25 mouse cellular contexts compared by ENCODE assay signal in genomic region chr3:52325006-52325405, GRCm38 (mm10). TPM values are rescaled to one million over a fixed set of nuclear protein-coding genes. Genes with fewer than 3 reads are reported as not detected.
DNase-seq lines count a peak whose midpoint lies in the region; ATAC-seq and TF ChIP-seq lines count a peak whose summit lies in the region.
"Had no signal": no experiment of that assay in that cellular context is flagged by ENCODE, and none has a peak within 500 bp of the region (broad histone marks: within the 10 kb centered on the region; RNA-seq: fewer than 3 reads in every experiment).

No protein-coding gene starts in this region.

- no peak for TF ChIP-seq POLR2A in ES-Bruce4 (IDR thresholded peaks at IDR 0.05; ENCODE audit: insufficient read depth, low read length)

- H3K27me3 ChIP-seq in lung, embryonic 16.5 days (ENCODE audit: control insufficient read depth, insufficient read depth, low read depth, low read length) = no peaks in the 10 kb centered on the region
- H3K27me3 ChIP-seq in ES-Bruce4 (ENCODE audit: control insufficient read depth, insufficient read depth, low read length, poor library complexity, severe bottlenecking) = no peaks in the 10 kb centered on the region
- no peaks in the 10 kb centered on the region for H3K27me3 ChIP-seq in intestine, embryonic 15.5 days (replicated peaks)
- H3K27me3 ChIP-seq: embryonic facial prominence, embryonic 12.5 days; embryonic facial prominence, embryonic 15.5 days; forebrain, embryonic 12.5 days; heart, embryonic 13.5 days had no signal

- H3K36me3 ChIP-seq in lung, embryonic 16.5 days (ENCODE audit: control insufficient read depth, insufficient read depth, low read length) = no peaks in the 10 kb centered on the region
- H3K36me3 ChIP-seq in ES-Bruce4 (ENCODE audit: control insufficient read depth, insufficient read depth, low read length, poor library complexity, severe bottlenecking) = no peaks in the 10 kb centered on the region
- no peaks in the 10 kb centered on the region for H3K36me3 ChIP-seq in intestine, embryonic 15.5 days
- H3K36me3 ChIP-seq: embryonic facial prominence, embryonic 12.5 days; embryonic facial prominence, embryonic 15.5 days; forebrain, embryonic 12.5 days; heart, embryonic 10.5 days; heart, embryonic 13.5 days had no signal

- H3K4me2 ChIP-seq in lung, embryonic 16.5 days (ENCODE audit: low read depth, low read length) = no peak overlapping the region
- H3K4me2 ChIP-seq in intestine, embryonic 15.5 days (replicated peaks) = no peak overlapping the region
- H3K4me2 ChIP-seq: embryonic facial prominence, embryonic 12.5 days; embryonic facial prominence, embryonic 15.5 days; forebrain, embryonic 12.5 days; heart, embryonic 13.5 days; hindbrain, embryonic 14.5 days had no signal

- WGBS in lung, embryonic 16.5 days = 96% methylated on average over 5 of the region's 5 CpGs
- 94% methylated on average over 5 of the region's 5 CpGs for WGBS in intestine, embryonic 15.5 days

- no peak overlapping the region for H3K27ac ChIP-seq in lung, embryonic 16.5 days (ENCODE audit: low read length)
- no peak overlapping the region for H3K27ac ChIP-seq in ES-Bruce4 (ENCODE audit: insufficient read depth, low read length)
- no peak overlapping the region for H3K27ac ChIP-seq in intestine, embryonic 15.5 days
- H3K27ac ChIP-seq: embryonic facial prominence, embryonic 12.5 days; embryonic facial prominence, embryonic 15.5 days; forebrain, embryonic 12.5 days; heart, adult 2 months; heart, embryonic 10.5 days; heart, embryonic 13.5 days; hindbrain, embryonic 14.5 days; hindbrain, postnatal 0 days had no signal

- TF ChIP-seq CTCF in ES-Bruce4 (IDR thresholded peaks at IDR 0.05; ENCODE audit: low read depth, low read length) = no peak

- 0 out of 2 replicates have a peak, but pooled peaks have one; percentile 11 for ATAC-seq in lung, embryonic 16.5 days (ENCODE audit: low read depth)
- no peak for ATAC-seq in inflammation-experienced regulatory T-cells, adult 6 months
- ATAC-seq in intestine, embryonic 15.5 days = no peak
- ATAC-seq: CD4-positive, CD25-positive, alpha-beta regulatory T cell, adult 4 months; forebrain, embryonic 16.5 days; hindbrain, postnatal 0 days had no signal

- TF ChIP-seq EP300 in ES-Bruce4 (IDR thresholded peaks at IDR 0.05; ENCODE audit: insufficient read depth, low read depth, low read length) = 0 out of 2 replicates have a peak, but pooled peaks have one; percentile 27

- no peaks in the 10 kb centered on the region for H3K9me3 ChIP-seq in lung, embryonic 16.5 days (ENCODE audit: control insufficient read depth, low read length)
- no peaks in the 10 kb centered on the region for H3K9me3 ChIP-seq in ES-Bruce4 (replicated peaks; ENCODE audit: control insufficient read depth, insufficient read depth, low read length, poor library complexity, severe bottlenecking)
- no peaks in the 10 kb centered on the region for H3K9me3 ChIP-seq in intestine, embryonic 15.5 days
- H3K9me3 ChIP-seq: embryonic facial prominence, embryonic 12.5 days; embryonic facial prominence, embryonic 15.5 days; forebrain, embryonic 12.5 days; heart, embryonic 10.5 days; heart, embryonic 13.5 days had no signal

- no peak overlapping the region for H3K4me3 ChIP-seq in lung, embryonic 16.5 days (ENCODE audit: low read length)
- no peak overlapping the region for H3K4me3 ChIP-seq in ES-Bruce4 (ENCODE audit: low read depth, low read length)
- H3K4me3 ChIP-seq in intestine, embryonic 15.5 days (replicated peaks) = no peak overlapping the region
- H3K4me3 ChIP-seq: embryonic facial prominence, embryonic 12.5 days; embryonic facial prominence, embryonic 15.5 days; forebrain, embryonic 12.5 days; heart, adult 2 months; heart, embryonic 10.5 days; heart, embryonic 13.5 days had no signal

- no peak for DNase-seq in lung, postnatal 10 days
- peak; percentile 76 for DNase-seq in R1 (ENCODE audit: low read depth, low spot score)
- DNase-seq: adrenal gland, postnatal 10 days; adrenal gland, postnatal 36 days; cerebellum, adult 2 months; cerebellum, adult 9-11 months; cerebellum, postnatal 25 days; gastrocnemius, postnatal 10 days; gastrocnemius, postnatal 36 days; heart, adult 2 months; heart, postnatal 14 days; heart, postnatal 4 days had no signal

- peaks cover 17% of the 10 kb centered on the region for H3K4me1 ChIP-seq in lung, embryonic 16.5 days (replicated peaks; ENCODE audit: control insufficient read depth, insufficient read depth, low read length)
- peaks cover 4% of the 10 kb centered on the region for H3K4me1 ChIP-seq in ES-Bruce4 (ENCODE audit: control insufficient read depth, insufficient read depth, low read length)
- H3K4me1 ChIP-seq in intestine, embryonic 15.5 days (replicated peaks) = peaks cover 9% of the 10 kb centered on the region

- no peak overlapping the region for H3K9ac ChIP-seq in lung, embryonic 16.5 days (ENCODE audit: low read length)
- no peak overlapping the region for H3K9ac ChIP-seq in ES-Bruce4 (ENCODE audit: low read depth, poor library complexity, severe bottlenecking)
- H3K9ac ChIP-seq in intestine, embryonic 15.5 days = no peak overlapping the region
- H3K9ac ChIP-seq: embryonic facial prominence, embryonic 12.5 days; embryonic facial prominence, embryonic 15.5 days; forebrain, embryonic 12.5 days; heart, embryonic 13.5 days; hindbrain, embryonic 14.5 days had no signal

RNA-seq across cellular contexts. Expression of gene Foxo1, which starts 56.9 kb away (rescaled TPM):
- polyA plus RNA-seq in lung, embryonic 16.5 days (2015; fragmentation: Nextera tagmentation; extraction: Ambion mirVana) = 4.3 and 4.8 TPM in 2 replicates
- polyA plus RNA-seq in ES-Bruce4 (2011; ENCODE audit: insufficient read depth, insufficient read length, low read depth, missing spikeins) = 22.9 and 23.8 TPM in 2 replicates
- polyA plus RNA-seq in inflammation-experienced regulatory T-cells, adult 6 months (2017; shearing (Covaris generic)) = 10 to 100 TPM; 16.2 to 33.9 (median 32.4) TPM
- polyA plus RNA-seq in intestine, embryonic 15.5 days (2015; fragmentation: Nextera tagmentation; extraction: Ambion mirVana) = 5.8 and 6.4 TPM in 2 replicates
